Mouse (Mus musculus): ENCODE data around the gene Olfr550. TPM values are rescaled to one million over a fixed set of nuclear protein-coding genes. Genes with fewer than 3 reads are reported as not detected.
"Not testable (repeated sequence)": the region's sequence is repeated elsewhere in the genome, so short reads cannot be mapped to it uniquely, and the experiment has no call there.

The Olfr550 gene
- polyA plus RNA-seq, 1 experiment from 2014 or later, result not detected

- Histone ChIP-seq H3K27me3 (ENCODE audit: control insufficient read depth, insufficient read depth, low read length) (no peaks in the 10 kb centered on the region), H3K4me2 (ENCODE audit: low read depth, low read length) (no peak overlapping the region), H3K4me1 (ENCODE audit: control insufficient read depth, insufficient read depth, low read length) (no peaks in the 10 kb centered on the region), H3K4me3 (replicated peaks; ENCODE audit: low read length) (no peak overlapping the region), H3K36me3 (ENCODE audit: control insufficient read depth, insufficient read depth, low read length) (no peaks in the 10 kb centered on the region), H3K9me3 (replicated peaks; ENCODE audit: control insufficient read depth, low read length) (no peaks in the 10 kb centered on the region), H3K27ac (ENCODE audit: low read length) (no peak overlapping the region), H3K9ac (ENCODE audit: low read length) (no peak overlapping the region)
- WGBS, result 76% methylated on average over 3 of the region's 3 CpGs
- ATAC-seq (ENCODE audit: insufficient read depth, low FRiP score), result no peak
Observed at GRCm38 (mm10) chr7:102573174-102573830, 2.1 kb downstream of the Olfr550 start.

GRCm38 (mm10) chr7:102575998-102576397 is 4.8 kb downstream of the Olfr550 start:
- Histone ChIP-seq H3K27me3 (ENCODE audit: control insufficient read depth, insufficient read depth, low read length) (no peaks in the 10 kb centered on the region), H3K4me3 (replicated peaks; ENCODE audit: low read length) (no peak overlapping the region), H3K36me3 (ENCODE audit: control insufficient read depth, insufficient read depth, low read length) (no peaks in the 10 kb centered on the region), H3K9ac (ENCODE audit: low read length) (no peak overlapping the region), H3K27ac (ENCODE audit: low read length) (no peak overlapping the region), H3K4me2 (ENCODE audit: low read depth, low read length) (no peak overlapping the region), H3K9me3 (replicated peaks; ENCODE audit: control insufficient read depth, low read length) (no peaks in the 10 kb centered on the region), H3K4me1 (ENCODE audit: control insufficient read depth, insufficient read depth, low read length) (no peaks in the 10 kb centered on the region)
- 58% methylated on average over 6 of the region's 6 CpGs for WGBS
- ATAC-seq (ENCODE audit: insufficient read depth, low FRiP score), result no peak

- Histone ChIP-seq H3K4me3 (replicated peaks; ENCODE audit: low read length) (no peak within 1 kb of the TSS), H3K27me3 (ENCODE audit: control insufficient read depth, insufficient read depth, low read length) (no peaks in the 10 kb centered on the region), H3K36me3 (ENCODE audit: control insufficient read depth, insufficient read depth, low read length) (no peaks in the 10 kb centered on the region), H3K4me1 (ENCODE audit: control insufficient read depth, insufficient read depth, low read length) (no peaks in the 10 kb centered on the region), H3K27ac (ENCODE audit: low read length) (no peak within 1 kb of the TSS), H3K9me3 (replicated peaks; ENCODE audit: control insufficient read depth, low read length) (no peaks in the 10 kb centered on the region), H3K9ac (ENCODE audit: low read length) (no peak within 1 kb of the TSS), H3K4me2 (ENCODE audit: low read depth, low read length) (no peak within 1 kb of the TSS)
- WGBS, result 88% methylated on average over 3 of the region's 3 CpGs
- ATAC-seq (ENCODE audit: insufficient read depth, low FRiP score), result no peak
Observed at GRCm38 (mm10) chr7:102591786-102592185, 20.5 kb downstream of the Olfr550 start, which contains the start of gene Olfr551. Gene Olfr551 (minus strand): TSS chr7:102591886.

- no peaks in the 10 kb centered on the region for H3K4me1 ChIP-seq (ENCODE audit: control insufficient read depth, insufficient read depth, low read length)
- H3K4me2 ChIP-seq (ENCODE audit: low read depth, low read length), result no peak within 1 kb of the TSS
- H3K4me3 ChIP-seq (replicated peaks; ENCODE audit: low read length), result no peak within 1 kb of the TSS
- no peaks in the 10 kb centered on the region for H3K9me3 ChIP-seq (replicated peaks; ENCODE audit: control insufficient read depth, low read length)
- no peaks in the 10 kb centered on the region for H3K27me3 ChIP-seq (ENCODE audit: control insufficient read depth, insufficient read depth, low read length)
- no peak within 1 kb of the TSS for H3K27ac ChIP-seq (ENCODE audit: low read length)
- ATAC-seq (ENCODE audit: insufficient read depth, low FRiP score), result no peak
- no peaks in the 10 kb centered on the region for H3K36me3 ChIP-seq (ENCODE audit: control insufficient read depth, insufficient read depth, low read length)
- 57% methylated on average over 1 of the region's 1 CpGs for WGBS
- H3K9ac ChIP-seq (ENCODE audit: low read length), result no peak within 1 kb of the TSS
Observed at GRCm38 (mm10) chr7:102597378-102598031, 26.3 kb downstream of the Olfr550 start, which contains the start of gene Olfr552. Gene Olfr552 (plus strand): TSS chr7:102597770.

- no peaks in the 10 kb centered on the region for H3K4me1 ChIP-seq (ENCODE audit: control insufficient read depth, insufficient read depth, low read length)
- H3K36me3 ChIP-seq (ENCODE audit: control insufficient read depth, insufficient read depth, low read length), result no peaks in the 10 kb centered on the region
- no peak within 1 kb of the TSS for H3K9ac ChIP-seq (ENCODE audit: low read length)
- H3K9me3 ChIP-seq (replicated peaks; ENCODE audit: control insufficient read depth, low read length), result no peaks in the 10 kb centered on the region
- ATAC-seq (ENCODE audit: insufficient read depth, low FRiP score), result no peak
- no peak within 1 kb of the TSS for H3K4me3 ChIP-seq (replicated peaks; ENCODE audit: low read length)
- no peak within 1 kb of the TSS for H3K4me2 ChIP-seq (ENCODE audit: low read depth, low read length)
- no peak within 1 kb of the TSS for H3K27ac ChIP-seq (ENCODE audit: low read length)
- H3K27me3 ChIP-seq (ENCODE audit: control insufficient read depth, insufficient read depth, low read length), result no peaks in the 10 kb centered on the region
Observed at GRCm38 (mm10) chr7:102618118-102618517, 46.9 kb downstream of the Olfr550 start, which contains the start of gene Olfr553. Gene Olfr553 (minus strand): TSS chr7:102618218.

- Histone ChIP-seq H3K9me3 (replicated peaks; ENCODE audit: control insufficient read depth, low read length) (no peaks in the 10 kb centered on the region), H3K27me3 (ENCODE audit: control insufficient read depth, insufficient read depth, low read length) (no peaks in the 10 kb centered on the region), H3K4me1 (ENCODE audit: control insufficient read depth, insufficient read depth, low read length) (no peaks in the 10 kb centered on the region), H3K27ac (ENCODE audit: low read length) (no peak overlapping the region), H3K9ac (ENCODE audit: low read length) (no peak overlapping the region), H3K36me3 (ENCODE audit: control insufficient read depth, insufficient read depth, low read length) (no peaks in the 10 kb centered on the region), H3K4me2 (ENCODE audit: low read depth, low read length) (no peak overlapping the region), H3K4me3 (replicated peaks; ENCODE audit: low read length) (no peak overlapping the region)
- ATAC-seq (ENCODE audit: insufficient read depth, low FRiP score), result no peak; the same call in 1 of the 2 replicates
- 37% methylated on average over 5 of the region's 5 CpGs for WGBS
Observed at GRCm38 (mm10) chr7:102619608-102620007, 48.4 kb downstream of the Olfr550 start.

- H3K4me1 ChIP-seq (ENCODE audit: control insufficient read depth, insufficient read depth, low read length); H3K4me3 ChIP-seq (replicated peaks; ENCODE audit: low read length); ATAC-seq (ENCODE audit: insufficient read depth, low FRiP score); H3K27me3 ChIP-seq (ENCODE audit: control insufficient read depth, insufficient read depth, low read length); H3K4me2 ChIP-seq (ENCODE audit: low read depth, low read length); H3K9me3 ChIP-seq (replicated peaks; ENCODE audit: control insufficient read depth, low read length); H3K36me3 ChIP-seq (ENCODE audit: control insufficient read depth, insufficient read depth, low read length); H3K9ac ChIP-seq (ENCODE audit: low read length); H3K27ac ChIP-seq (ENCODE audit: low read length): not testable (repeated sequence)
- WGBS, result 85% methylated on average over 17 of the region's 19 CpGs
Observed at GRCm38 (mm10) chr7:102620368-102620767, 49.1 kb downstream of the Olfr550 start.

Other genes with a start within 250 kb of the Olfr550 start
- 131 and 137 TPM in 2 replicates for gene Rrm1, start 129.7 kb upstream of the Olfr550 start, polyA plus RNA-seq (2015; fragmentation: Nextera tagmentation; extraction: Ambion mirVana)
- gene Olfr543, start 89.8 kb upstream of the Olfr550 start, polyA plus RNA-seq (2015; fragmentation: Nextera tagmentation; extraction: Ambion mirVana), result 0.30 and 0.54 TPM in 2 replicates
- gene Olfr544, start 83.1 kb upstream of the Olfr550 start, polyA plus RNA-seq (2015; fragmentation: Nextera tagmentation; extraction: Ambion mirVana), result 0.04 and 0.07 TPM in 2 replicates
- gene Olfr545, start 71.9 kb upstream of the Olfr550 start, polyA plus RNA-seq (2015; fragmentation: Nextera tagmentation; extraction: Ambion mirVana), result 0.16 and 0.17 TPM in 2 replicates
- gene Olfr547, start 36.7 kb upstream of the Olfr550 start, polyA plus RNA-seq (2015; fragmentation: Nextera tagmentation; extraction: Ambion mirVana), result not detected in 2 replicates
- not detected in 2 replicates for gene Olfr548-ps1, start 30.5 kb upstream of the Olfr550 start, polyA plus RNA-seq (2015; fragmentation: Nextera tagmentation; extraction: Ambion mirVana)
- gene Olfr549, start 21.6 kb upstream of the Olfr550 start, polyA plus RNA-seq (2015; fragmentation: Nextera tagmentation; extraction: Ambion mirVana), result not detected in 2 replicates
- gene Trim21, start 6.0 kb upstream of the Olfr550 start, polyA plus RNA-seq (2015; fragmentation: Nextera tagmentation; extraction: Ambion mirVana), result 0.26 and 0.58 TPM in 2 replicates
- gene Olfr551, start 20.4 kb downstream of the Olfr550 start, polyA plus RNA-seq (2015; fragmentation: Nextera tagmentation; extraction: Ambion mirVana), result not detected in 2 replicates
- not detected in 2 replicates for gene Olfr552, start 26.3 kb downstream of the Olfr550 start, polyA plus RNA-seq (2015; fragmentation: Nextera tagmentation; extraction: Ambion mirVana)
- not detected in 2 replicates for gene Olfr553, start 46.8 kb downstream of the Olfr550 start, polyA plus RNA-seq (2015; fragmentation: Nextera tagmentation; extraction: Ambion mirVana)
- not detected in 2 replicates for gene Olfr554, start 67.0 kb downstream of the Olfr550 start, polyA plus RNA-seq (2015; fragmentation: Nextera tagmentation; extraction: Ambion mirVana)
- gene Olfr555, start 87.4 kb downstream of the Olfr550 start, polyA plus RNA-seq (2015; fragmentation: Nextera tagmentation; extraction: Ambion mirVana), result not detected in 2 replicates
- not detected in 2 replicates for gene Olfr556, start 93.5 kb downstream of the Olfr550 start, polyA plus RNA-seq (2015; fragmentation: Nextera tagmentation; extraction: Ambion mirVana)
- gene Trim68, start 115.9 kb downstream of the Olfr550 start, polyA plus RNA-seq (2015; fragmentation: Nextera tagmentation; extraction: Ambion mirVana), result 15.7 and 16.5 TPM in 2 replicates
- not detected in 2 replicates for gene Olfr557, start 124.5 kb downstream of the Olfr550 start, polyA plus RNA-seq (2015; fragmentation: Nextera tagmentation; extraction: Ambion mirVana)
- 0.45 and 0.75 TPM in 2 replicates for gene Olfr558, start 130.8 kb downstream of the Olfr550 start, polyA plus RNA-seq (2015; fragmentation: Nextera tagmentation; extraction: Ambion mirVana)
- gene Olfr33, start 147.6 kb downstream of the Olfr550 start, polyA plus RNA-seq (2015; fragmentation: Nextera tagmentation; extraction: Ambion mirVana), result not detected in 2 replicates
- gene Olfr559, start 156.0 kb downstream of the Olfr550 start, polyA plus RNA-seq (2015; fragmentation: Nextera tagmentation; extraction: Ambion mirVana), result not detected in 2 replicates
- gene Olfr560, start 187.9 kb downstream of the Olfr550 start, polyA plus RNA-seq (2015; fragmentation: Nextera tagmentation; extraction: Ambion mirVana), result not detected in 2 replicates
- 0.34 and 0.72 TPM in 2 replicates for gene Olfr78, start 188.0 kb downstream of the Olfr550 start, polyA plus RNA-seq (2015; fragmentation: Nextera tagmentation; extraction: Ambion mirVana)
- not detected in 2 replicates for gene Olfr561, start 199.8 kb downstream of the Olfr550 start, polyA plus RNA-seq (2015; fragmentation: Nextera tagmentation; extraction: Ambion mirVana)
- gene Olfr564, start 232.0 kb downstream of the Olfr550 start, polyA plus RNA-seq (2015; fragmentation: Nextera tagmentation; extraction: Ambion mirVana), result not detected in 2 replicates